Mouse (Mus musculus) intestine, postnatal 0 days (tissue): ENCODE measurements around the gene Chrne. TPM values are rescaled to one million over a fixed set of nuclear protein-coding genes. Genes with fewer than 3 reads are reported as not detected.

ENCODE experiments used
- ATAC-seq: fragments of 200-750 bp; cut with Nextera tagmentation; 2 replicates; pipeline ENCODE4 v1.8.0; 2017; ENCODE audit warnings: mild to moderate bottlenecking, moderate TSS enrichment, moderate library complexity
- H3K27ac ChIP-seq: fragments of 300-500 bp; sonication (generic); 2 replicates; pipeline ENCODE4 v1.5.1; 2014; ENCODE audit warnings: mild to moderate bottlenecking, low read depth, low read length, moderate library complexity
- H3K27me3 ChIP-seq: fragments of 300-500 bp; sonication (generic); replicated peaks from 2 replicates; pipeline ENCODE4 v1.6.1; 2014; ENCODE audit warnings: low read length, mixed read lengths; ENCODE audit not compliant: control insufficient read depth, insufficient read depth
- H3K36me3 ChIP-seq: fragments of 300-500 bp; sonication (generic); 2 replicates; pipeline ENCODE4 v1.6.1; 2014; ENCODE audit warnings: mild to moderate bottlenecking, moderate library complexity; ENCODE audit not compliant: control insufficient read depth, insufficient read depth
- H3K4me1 ChIP-seq: fragments of 300-500 bp; sonication (generic); replicated peaks from 2 replicates; pipeline ENCODE4 v1.6.1; 2014; ENCODE audit warnings: antibody characterized with exemption, low read length, mixed read lengths; ENCODE audit not compliant: control insufficient read depth, insufficient read depth
- H3K4me2 ChIP-seq: fragments of 300-500 bp; sonication (generic); replicated peaks from 2 replicates; pipeline ENCODE4 v1.6.1; 2014; ENCODE audit warnings: low read depth, mild to moderate bottlenecking, moderate library complexity
- H3K4me3 ChIP-seq: fragments of 300-500 bp; sonication (generic); 2 replicates; pipeline ENCODE4 v1.5.1; 2014; ENCODE audit warnings: low read depth, low read length
- H3K9ac ChIP-seq: fragments of 300-500 bp; sonication (generic); 2 replicates; pipeline ENCODE4 v1.6.1; 2014; ENCODE audit warnings: mild to moderate bottlenecking, low read depth, low read length
- H3K9me3 ChIP-seq: fragments of 300-500 bp; sonication (generic); 2 replicates; pipeline ENCODE4 v1.6.1; 2016; ENCODE audit warnings: mixed run types; ENCODE audit not compliant: control insufficient read depth
- CTCF ChIP-seq: sonication (generic); IDR thresholded peaks from 2 replicates; pipeline ENCODE4 v1.5.1; 2016; ENCODE audit warnings: low read depth, mild to moderate bottlenecking, control low read depth, antibody characterized with exemption, moderate library complexity
- whole genome bisulfite sequencing: fragments of 180-500 bp; shearing (Covaris S2); extraction: QIAGEN DNeasy Blood & Tissue Kit; methylation state at CpG from one replicate; pipeline ENCODE4 v1.1.7; 2014; 5-methylcytosine and 5-hydroxymethylcytosine counted together
- polyA plus RNA-seq: library from polyadenylated mRNA; unstranded; fragments of >200 nt; fragmentation: Nextera tagmentation; extraction: Ambion mirVana; gene quantifications from 2 replicates; pipeline ENCODE4 v1.2.1, GENCODE M21; 2015

The Chrne gene
- polyA plus RNA-seq, 1 experiment from 2014 or later, result 0.12 TPM

DNA sequence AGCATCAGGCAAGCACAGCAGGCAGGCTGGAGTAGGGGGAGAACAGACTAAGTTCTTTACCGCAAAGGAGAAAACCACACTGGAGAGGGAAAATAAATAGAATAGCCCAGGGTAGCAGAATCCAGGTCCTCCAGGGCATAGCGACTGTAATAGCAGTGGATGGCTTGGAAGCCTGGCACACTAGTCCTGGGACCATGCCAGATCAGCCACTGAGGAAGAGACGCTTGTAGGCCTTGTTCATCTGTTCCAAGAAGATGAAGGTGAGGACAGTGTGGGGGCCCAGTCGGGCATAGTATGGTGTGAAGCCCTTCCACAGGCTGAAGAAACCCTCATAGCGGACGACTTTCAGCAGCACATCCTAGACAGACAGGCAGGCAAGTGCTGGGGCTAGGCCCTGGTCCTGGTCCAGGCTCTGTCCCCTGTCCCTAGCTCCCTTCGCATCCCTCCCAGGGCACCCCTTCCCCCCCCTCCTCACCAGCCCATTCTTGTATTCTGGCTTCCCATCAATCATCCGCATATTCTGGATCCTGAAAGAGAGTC, 25.6 kb upstream of the Chrne start:
- Histone ChIP-seq H3K36me3 (peaks cover 15% of the 10 kb centered on the region), H3K4me2 (no peak overlapping the region), H3K27ac (no peak overlapping the region; the same call in 1 of the 2 replicates), H3K4me1 (peaks cover 3% of the 10 kb centered on the region; the same call in 1 of the 2 replicates), H3K9me3 (no peaks in the 10 kb centered on the region), H3K9ac (0 out of 2 replicates have a peak overlapping the region, but pooled peaks have one; percentile 11), H3K4me3 (no peak overlapping the region), H3K27me3 (no peaks in the 10 kb centered on the region)
- WGBS, result 95% methylated on average over 8 of the region's 8 CpGs
- ATAC-seq, result no peak
- TF ChIP-seq CTCF, result no peak

DNA sequence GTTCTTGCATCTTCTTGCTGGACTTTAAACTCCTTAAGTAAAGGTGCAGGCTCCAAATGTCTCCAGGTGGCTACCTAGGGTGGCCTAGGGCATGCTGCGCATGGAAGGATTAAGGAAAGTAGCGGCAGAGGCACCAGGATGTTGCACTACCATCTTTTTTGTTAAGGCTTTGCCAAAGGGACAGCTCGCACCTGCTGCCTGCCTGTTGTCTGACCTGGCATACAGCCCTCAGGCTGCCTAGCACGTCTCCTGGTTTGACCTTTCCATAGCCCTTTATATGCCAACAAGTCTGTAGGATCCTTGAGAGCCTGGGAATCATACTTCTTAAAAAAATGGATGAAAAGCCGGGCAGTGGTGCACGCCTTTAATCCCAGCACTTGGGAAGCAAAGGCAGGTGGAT, 24.0 kb upstream of the Chrne start:
- no peak for ATAC-seq
- Histone ChIP-seq H3K4me1 (peaks cover 3% of the 10 kb centered on the region; the same call in 1 of the 2 replicates), H3K4me2 (no peak overlapping the region), H3K27ac (no peak overlapping the region), H3K36me3 (peaks cover 15% of the 10 kb centered on the region), H3K4me3 (no peak overlapping the region), H3K27me3 (no peaks in the 10 kb centered on the region), H3K9me3 (no peaks in the 10 kb centered on the region), H3K9ac (no peak overlapping the region)
- 93% methylated on average over 6 of the region's 6 CpGs for WGBS
- TF ChIP-seq CTCF, result no peak

DNA sequence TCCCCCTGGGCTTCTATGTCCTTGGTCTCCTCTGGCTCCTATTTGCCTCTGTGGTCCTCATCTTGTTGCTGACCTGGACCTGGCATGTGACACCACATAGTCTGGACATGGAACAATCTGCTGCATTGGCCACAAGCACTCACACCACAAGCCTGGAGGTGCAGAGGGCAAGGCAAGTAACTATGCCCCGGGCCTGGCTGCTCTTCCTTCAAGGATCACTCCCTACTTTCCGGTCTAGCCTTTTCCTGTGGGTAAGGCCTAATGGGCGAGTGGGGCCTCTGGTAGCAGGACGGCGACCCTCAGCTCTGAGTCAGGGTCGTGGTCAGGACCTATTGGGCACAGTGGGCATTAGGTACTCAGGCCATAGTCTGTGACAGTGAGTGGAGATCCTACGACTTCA, 22.2 kb upstream of the Chrne start:
- Histone ChIP-seq H3K4me2 (no peak overlapping the region), H3K27me3 (no peaks in the 10 kb centered on the region), H3K27ac (no peak overlapping the region), H3K4me3 (no peak overlapping the region), H3K9ac (no peak overlapping the region), H3K4me1 (peaks cover 3% of the 10 kb centered on the region; the same call in 1 of the 2 replicates), H3K9me3 (no peaks in the 10 kb centered on the region), H3K36me3 (peaks cover 15% of the 10 kb centered on the region)
- 83% methylated on average over 7 of the region's 7 CpGs for WGBS
- no peak for ATAC-seq
- TF ChIP-seq CTCF, result no peak

DNA sequence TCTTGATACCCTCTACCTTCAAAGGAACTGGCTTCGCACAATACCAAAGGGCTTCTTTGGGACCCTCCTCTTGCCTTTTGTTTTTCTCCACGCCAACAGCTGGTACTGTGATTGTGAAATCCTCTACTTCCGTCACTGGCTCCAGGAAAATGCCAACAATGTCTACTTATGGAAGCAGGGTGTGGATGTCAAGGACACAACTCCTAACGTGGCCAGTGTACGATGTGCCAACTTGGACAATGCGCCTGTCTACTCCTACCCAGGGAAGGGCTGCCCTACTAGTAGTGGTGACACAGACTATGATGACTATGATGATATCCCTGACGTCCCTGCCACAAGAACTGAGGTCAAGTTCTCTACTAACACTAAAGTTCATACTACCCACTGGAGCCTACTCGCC, 21.0 kb upstream of the Chrne start:
- Histone ChIP-seq H3K4me2 (no peak overlapping the region), H3K9me3 (no peaks in the 10 kb centered on the region), H3K9ac (no peak overlapping the region), H3K27ac (no peak overlapping the region), H3K27me3 (no peaks in the 10 kb centered on the region), H3K4me1 (no peaks in the 10 kb centered on the region), H3K4me3 (no peak overlapping the region), H3K36me3 (peaks cover 13% of the 10 kb centered on the region)
- TF ChIP-seq CTCF, result no peak
- WGBS, result 76% methylated on average over 8 of the region's 8 CpGs
- no peak for ATAC-seq

DNA sequence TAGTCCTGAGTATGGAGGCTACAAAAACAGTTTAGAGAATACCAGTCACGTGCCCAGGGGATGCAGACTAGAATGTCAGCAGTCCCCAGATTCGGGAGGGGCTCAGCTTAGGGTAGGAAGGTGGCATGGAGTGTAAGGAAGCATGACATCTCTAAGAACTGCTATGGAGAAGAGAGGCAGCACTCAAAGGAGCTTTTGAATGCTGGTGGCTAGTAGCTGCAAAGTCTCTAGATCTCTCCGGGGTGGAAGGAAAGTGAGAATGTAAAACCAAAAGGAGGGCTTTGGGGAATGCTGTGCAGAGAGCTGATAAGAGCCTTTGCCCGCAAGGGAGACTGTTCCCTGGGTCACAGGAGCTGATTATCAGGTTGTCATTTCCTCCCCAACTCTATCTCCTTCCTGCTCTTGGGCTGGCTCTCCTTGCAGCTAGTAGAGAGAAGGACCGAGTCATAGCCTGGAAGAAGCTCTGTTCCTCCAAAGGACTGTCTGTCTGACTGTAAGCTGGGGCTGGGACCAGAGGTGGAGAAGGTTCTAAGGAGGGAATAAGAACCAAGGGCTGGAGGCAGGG, 19.8 kb upstream of the Chrne start, which contains the start of gene Gp1ba:
Gp1ba (plus strand) TSS at position 409 of the 565 bp plus-strand sequence.
- no peak for TF ChIP-seq CTCF
- no peak for ATAC-seq
- Histone ChIP-seq H3K27me3 (no peaks in the 10 kb centered on the region), H3K27ac (no peak within 1 kb of the TSS), H3K9me3 (no peaks in the 10 kb centered on the region), H3K36me3 (peaks cover 1% of the 10 kb centered on the region; the same call in 1 of the 2 replicates), H3K4me1 (no peaks in the 10 kb centered on the region), H3K9ac (no peak within 1 kb of the TSS), H3K4me3 (no peak within 1 kb of the TSS), H3K4me2 (no peak within 1 kb of the TSS)
- 24% methylated on average over 5 of the region's 5 CpGs for WGBS

DNA sequence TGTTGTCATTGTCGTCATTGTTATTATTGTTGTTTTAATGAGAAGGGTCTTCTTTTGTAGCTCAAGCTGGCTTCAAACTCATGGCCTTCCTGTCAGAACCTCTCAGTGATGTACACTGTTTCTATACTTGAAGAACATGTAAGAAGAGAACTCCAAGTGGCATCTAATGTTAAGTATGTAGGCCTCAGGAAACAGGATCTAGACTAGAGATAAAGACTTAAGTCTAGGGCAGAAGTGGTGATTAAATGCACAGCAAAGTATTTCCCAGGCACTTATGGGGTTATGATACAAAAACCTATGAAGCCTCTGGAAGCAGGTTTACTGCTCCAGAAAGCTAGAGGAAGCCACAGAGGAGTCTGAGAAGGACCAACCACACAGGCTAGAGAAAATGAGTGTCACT, 19.3 kb upstream of the Chrne start:
- no peak overlapping the region for H3K4me2 ChIP-seq
- ATAC-seq, result no peak
- H3K9me3 ChIP-seq, result no peaks in the 10 kb centered on the region
- H3K4me1 ChIP-seq, result no peaks in the 10 kb centered on the region
- no peaks in the 10 kb centered on the region for H3K36me3 ChIP-seq
- no peak overlapping the region for H3K9ac ChIP-seq
- no peaks in the 10 kb centered on the region for H3K27me3 ChIP-seq
- WGBS, result 89% methylated on average over 1 of the region's 1 CpGs
- H3K4me3 ChIP-seq, result no peak overlapping the region
- no peak for TF ChIP-seq CTCF
- no peak overlapping the region for H3K27ac ChIP-seq
